ENCODE assay signal across 20 mouse cellular contexts in genomic region chr11:44738046-44738445, GRCm38 (mm10).
"Had no signal": no experiment of that assay in that cellular context is flagged by ENCODE, and none has a peak within 500 bp of the region (broad histone marks: within the 10 kb centered on the region; RNA-seq: fewer than 3 reads in every experiment).

No protein-coding gene starts in this region.

- H3K4me3 ChIP-seq: heart, adult 2 months; heart, embryonic 12.5 days; hindbrain, embryonic 10.5 days; hindbrain, embryonic 12.5 days; intestine, embryonic 15.5 days; layer of hippocampus, adult 2 months; left cerebral cortex, adult 2 months; limb, embryonic 13.5 days; limb, embryonic 15.5 days; liver, embryonic 12.5 days had no signal

- DNase-seq: gastrocnemius, postnatal 25 days; heart, adult 2 months; kidney, adult 18-20 months; kidney, adult 8-10 months; kidney, postnatal 10 days; kidney, postnatal 25 days; kidney, postnatal 4 days had no signal

- H3K27ac ChIP-seq: heart, adult 2 months; intestine, embryonic 15.5 days; layer of hippocampus, adult 2 months; left cerebral cortex, adult 2 months; limb, embryonic 13.5 days; limb, embryonic 15.5 days; liver, embryonic 12.5 days; liver, embryonic 14.5 days had no signal

- ATAC-seq: inflammation-experienced regulatory T-cells, adult 6 months; intestine, embryonic 15.5 days; intestine, postnatal 0 days; liver, embryonic 12.5 days had no signal

- H3K9ac ChIP-seq: heart, embryonic 12.5 days; hindbrain, embryonic 12.5 days; hindbrain, embryonic 14.5 days; intestine, embryonic 15.5 days; limb, embryonic 13.5 days; limb, embryonic 15.5 days; liver, embryonic 12.5 days; liver, embryonic 14.5 days had no signal

- H3K27me3 ChIP-seq: heart, embryonic 12.5 days; hindbrain, embryonic 12.5 days; intestine, embryonic 15.5 days; limb, embryonic 13.5 days; limb, embryonic 15.5 days had no signal

- H3K36me3 ChIP-seq: heart, embryonic 12.5 days; hindbrain, embryonic 10.5 days; hindbrain, embryonic 12.5 days; intestine, embryonic 15.5 days; limb, embryonic 13.5 days; limb, embryonic 15.5 days; liver, embryonic 12.5 days had no signal

- H3K4me2 ChIP-seq: hindbrain, embryonic 12.5 days; intestine, embryonic 15.5 days; limb, embryonic 15.5 days; liver, embryonic 12.5 days had no signal

- H3K4me1 ChIP-seq: intestine, embryonic 15.5 days; liver, embryonic 12.5 days had no signal

- H3K9me3 ChIP-seq: heart, embryonic 12.5 days; hindbrain, embryonic 10.5 days; hindbrain, embryonic 12.5 days; intestine, embryonic 15.5 days; limb, embryonic 13.5 days; limb, embryonic 15.5 days; liver, embryonic 12.5 days had no signal
